Mouse (Mus musculus): ENCODE measurements at regions not wholly inside any gene's neighbourhood (a gene's known extent, or its start where the extent isn't known, plus 50 kb on each side); places are given as distances from the start of the nearest gene placed in this dataset.

DNA sequence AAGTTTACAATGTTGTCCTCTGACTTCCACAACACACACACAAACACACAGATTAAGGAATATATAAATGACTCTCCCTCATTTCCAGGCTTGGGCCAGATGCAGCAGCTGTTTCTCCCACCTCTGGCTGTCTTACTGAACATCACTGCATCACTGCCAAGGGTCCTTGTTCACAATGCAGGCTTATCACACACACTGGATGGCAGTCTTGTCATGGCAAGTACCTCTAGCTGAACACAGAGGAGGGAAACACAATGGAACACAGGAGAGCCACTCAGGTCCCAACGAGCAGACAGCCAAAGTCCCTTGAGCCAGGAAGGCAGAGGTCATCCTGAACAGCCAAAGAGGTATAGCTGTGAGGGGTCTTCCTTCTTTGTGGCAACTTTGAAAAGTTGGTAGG is 91.5 kb upstream of the Bach2 start:
- TF ChIP-seq CTCF (IDR thresholded peaks at IDR 0.05; ENCODE audit: extremely low read depth, insufficient read length, insufficient replicate concordance, low read depth, low read length) (no peak), POLR2A (IDR thresholded peaks at IDR 0.05; ENCODE audit: low read depth, low read length) (no peak)

Data from small intestine, adult 2 months (tissue).